Mouse (Mus musculus): ENCODE results near the gene Pus3.

GRCm38 (mm10) chr9:35564536-35565240 lies 6.3 kb downstream of the Pus3 start:
- TF ChIP-seq POLR2AphosphoS2 (IDR thresholded peaks at IDR 0.05; ENCODE audit: insufficient read length, low read depth) (no peak), POLR2A (IDR thresholded peaks at IDR 0.05; ENCODE audit: insufficient read length, low read depth) (no peak), USF1 (IDR thresholded peaks at IDR 0.05; ENCODE audit: low read depth) (no peak), SRF (IDR thresholded peaks at IDR 0.05; ENCODE audit: control insufficient read depth, insufficient read length, low read depth) (no peak), MYOG (IDR thresholded peaks at IDR 0.05; ENCODE audit: control insufficient read depth in 1 of 3, insufficient read depth in 1 of 3, insufficient read length in 2 of 3, low read depth in 2 of 3) (no peak)

Measured in myocyte (in vitro differentiated cells).